Mouse (Mus musculus) hindbrain, embryonic 14.5 days (tissue): ENCODE results near the gene Col6a6. TPM values are rescaled to one million over a fixed set of nuclear protein-coding genes. Genes with fewer than 3 reads are reported as not detected.

ENCODE experiments used
- ATAC-seq: fragments of 200-750 bp; cut with Nextera tagmentation; 2 replicates; pipeline ENCODE4 v1.8.0; 2017; ENCODE audit warnings: moderate number of reproducible peaks, mild to moderate bottlenecking, moderate TSS enrichment, moderate library complexity; ENCODE audit not compliant: low FRiP score
- DNase-seq: peaks from one replicate; pipeline ENCODE4 v3.0.0-alpha.2; 2015; ENCODE audit warnings: low spot score
- H3K27ac ChIP-seq: fragments of 300-500 bp; sonication (generic); 2 replicates; pipeline ENCODE4 v1.5.1; 2014; ENCODE audit warnings: mild to moderate bottlenecking, moderate library complexity
- H3K27me3 ChIP-seq: fragments of 300-500 bp; sonication (generic); 2 replicates; pipeline ENCODE4 v1.6.1; 2014; ENCODE audit warnings: mild to moderate bottlenecking, low read length, mixed read lengths; ENCODE audit not compliant: control insufficient read depth, insufficient read depth
- H3K36me3 ChIP-seq: fragments of 300-500 bp; sonication (generic); replicated peaks from 2 replicates; pipeline ENCODE4 v1.6.1; 2014; ENCODE audit not compliant: control insufficient read depth, insufficient read depth
- H3K4me1 ChIP-seq: fragments of 300-500 bp; sonication (generic); replicated peaks from 2 replicates; pipeline ENCODE4 v1.6.1; 2014; ENCODE audit warnings: antibody characterized with exemption, low read length, mixed read lengths; ENCODE audit not compliant: control insufficient read depth, insufficient read depth
- H3K4me2 ChIP-seq: fragments of 300-500 bp; sonication (generic); replicated peaks from 2 replicates; pipeline ENCODE4 v1.6.1; 2014; ENCODE audit warnings: mild to moderate bottlenecking, moderate library complexity
- H3K4me3 ChIP-seq: fragments of 300-500 bp; sonication (generic); replicated peaks from 2 replicates; pipeline ENCODE4 v1.5.1; 2014; ENCODE audit warnings: mild to moderate bottlenecking, low read length
- H3K9ac ChIP-seq: fragments of 300-500 bp; sonication (generic); 2 replicates; pipeline ENCODE4 v1.6.1; 2014
- H3K9me3 ChIP-seq: fragments of 300-500 bp; sonication (generic); 2 replicates; pipeline ENCODE4 v1.6.1; 2016; ENCODE audit warnings: low read length; ENCODE audit not compliant: control insufficient read depth
- WGBS: fragments of 180-500 bp; shearing (Covaris S2); extraction: QIAGEN DNeasy Blood & Tissue Kit; methylation state at CpG from one replicate; pipeline ENCODE4 v1.1.7; 2014; 5-methylcytosine and 5-hydroxymethylcytosine counted together
- polyA plus RNA-seq: library from polyadenylated mRNA; unstranded; fragments of >200 nt; fragmentation: Nextera tagmentation; extraction: Ambion mirVana; gene quantifications from 2 replicates; pipeline ENCODE4 v1.2.1, GENCODE M21; 2014

Gene Col6a6
- polyA plus RNA-seq, 1 experiment from 2014 or later = 0.11 TPM

DNA sequence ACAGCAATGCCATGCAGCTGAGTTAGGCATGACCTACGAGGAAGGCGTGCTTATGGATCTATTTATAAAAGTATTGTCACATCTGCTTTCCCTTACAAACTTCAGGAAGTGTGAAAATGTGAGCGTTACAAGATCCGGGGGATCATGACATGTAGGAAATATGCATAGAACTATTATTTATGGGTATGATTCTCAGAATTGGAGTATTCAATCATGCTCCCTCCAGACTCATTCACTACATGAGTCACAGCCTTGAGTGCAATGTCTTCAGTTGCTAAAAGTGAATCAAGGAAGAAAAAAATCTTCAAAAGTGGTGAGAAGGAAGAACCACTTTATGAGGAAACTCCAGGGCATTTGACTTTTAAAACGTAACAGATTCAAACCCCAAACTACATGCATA lies 63.3 kb downstream of the Col6a6 start:
- Histone ChIP-seq H3K4me2 (no peak overlapping the region), H3K27me3 (no peaks in the 10 kb centered on the region), H3K4me1 (no peaks in the 10 kb centered on the region), H3K4me3 (no peak overlapping the region), H3K27ac (no peak overlapping the region), H3K9ac (no peak overlapping the region), H3K9me3 (no peaks in the 10 kb centered on the region), H3K36me3 (no peaks in the 10 kb centered on the region)
- WGBS = 89% methylated on average over 5 of the region's 5 CpGs
- DNase-seq (no peak), ATAC-seq (no peak)

DNA sequence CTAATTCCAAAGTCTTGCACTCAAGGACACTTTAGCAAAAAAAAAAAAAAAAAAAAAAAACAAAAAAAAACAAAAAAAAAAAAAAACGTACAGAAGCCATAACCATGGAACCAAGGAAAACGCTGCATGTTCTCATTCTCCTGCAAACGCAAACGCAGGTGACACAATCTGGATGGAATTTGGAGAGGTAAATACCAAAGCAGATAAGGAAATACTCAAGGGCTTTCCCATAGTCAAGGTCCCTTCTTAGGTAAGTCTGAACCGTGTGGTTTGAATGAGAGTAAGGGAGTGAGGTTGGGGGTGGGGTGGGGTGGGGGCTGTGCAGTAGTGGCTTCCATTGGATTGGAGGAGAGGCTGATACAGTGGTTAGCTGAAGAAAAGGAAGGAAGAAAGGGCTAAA lies 63.8 kb downstream of the Col6a6 start:
- no peak for DNase-seq
- H3K27ac ChIP-seq = no peak overlapping the region
- no peaks in the 10 kb centered on the region for H3K9me3 ChIP-seq
- H3K4me1 ChIP-seq = no peaks in the 10 kb centered on the region
- no peaks in the 10 kb centered on the region for H3K36me3 ChIP-seq
- 79% methylated on average over 5 of the region's 5 CpGs for WGBS
- no peak overlapping the region for H3K9ac ChIP-seq
- H3K4me3 ChIP-seq = no peak overlapping the region
- no peak overlapping the region for H3K4me2 ChIP-seq
- no peak for ATAC-seq
- no peaks in the 10 kb centered on the region for H3K27me3 ChIP-seq

DNA sequence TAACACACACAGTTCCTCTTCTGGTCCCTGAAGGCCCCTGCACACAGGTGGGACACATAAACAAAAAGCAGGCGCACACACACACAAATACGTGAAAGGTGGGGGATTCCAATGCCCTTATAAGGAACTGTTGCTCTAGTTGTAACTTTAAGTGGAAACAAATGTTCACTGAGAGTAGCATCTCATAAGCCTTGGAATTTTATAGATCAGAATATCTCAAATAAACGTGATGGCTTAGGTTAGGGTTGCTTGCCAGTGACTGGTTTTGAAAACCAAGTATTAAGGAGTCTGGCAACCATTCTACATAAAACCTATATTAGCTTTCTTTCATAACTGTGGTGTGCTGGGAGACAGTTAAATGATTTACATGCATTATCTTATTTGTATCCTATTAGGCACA lies 64.3 kb downstream of the Col6a6 start:
- Histone ChIP-seq H3K4me2 (no peak overlapping the region), H3K4me1 (no peaks in the 10 kb centered on the region), H3K36me3 (no peaks in the 10 kb centered on the region), H3K27me3 (no peaks in the 10 kb centered on the region), H3K9me3 (no peaks in the 10 kb centered on the region), H3K9ac (no peak overlapping the region), H3K4me3 (no peak overlapping the region), H3K27ac (no peak overlapping the region)
- no peak for DNase-seq
- 80% methylated on average over 3 of the region's 3 CpGs for WGBS
- no peak for ATAC-seq

DNA sequence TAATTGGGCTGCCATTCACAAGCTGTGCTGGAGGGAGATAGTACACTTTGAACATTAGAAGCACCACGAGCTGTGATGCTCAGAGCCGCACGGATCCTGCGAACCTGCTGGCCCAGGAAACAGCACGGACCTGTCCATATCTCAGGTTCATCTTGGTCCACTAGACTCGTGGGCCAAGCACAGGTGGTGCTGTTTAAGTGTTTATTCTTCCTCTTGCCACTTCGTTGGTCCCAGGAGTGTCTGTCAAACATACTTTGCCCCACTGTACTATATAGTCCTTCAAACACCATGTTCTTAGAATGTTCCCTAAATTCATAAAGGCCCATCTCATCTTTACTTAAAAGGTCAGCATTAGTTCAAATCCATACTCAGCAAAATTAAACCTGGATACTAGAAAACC lies 65.7 kb downstream of the Col6a6 start:
- Histone ChIP-seq H3K4me3 (no peak overlapping the region), H3K9me3 (no peaks in the 10 kb centered on the region), H3K27ac (no peak overlapping the region), H3K4me1 (no peaks in the 10 kb centered on the region), H3K4me2 (no peak overlapping the region), H3K9ac (no peak overlapping the region), H3K36me3 (no peaks in the 10 kb centered on the region), H3K27me3 (no peaks in the 10 kb centered on the region)
- no peak for ATAC-seq
- no peak for DNase-seq
- WGBS = 87% methylated on average over 7 of the region's 7 CpGs

DNA sequence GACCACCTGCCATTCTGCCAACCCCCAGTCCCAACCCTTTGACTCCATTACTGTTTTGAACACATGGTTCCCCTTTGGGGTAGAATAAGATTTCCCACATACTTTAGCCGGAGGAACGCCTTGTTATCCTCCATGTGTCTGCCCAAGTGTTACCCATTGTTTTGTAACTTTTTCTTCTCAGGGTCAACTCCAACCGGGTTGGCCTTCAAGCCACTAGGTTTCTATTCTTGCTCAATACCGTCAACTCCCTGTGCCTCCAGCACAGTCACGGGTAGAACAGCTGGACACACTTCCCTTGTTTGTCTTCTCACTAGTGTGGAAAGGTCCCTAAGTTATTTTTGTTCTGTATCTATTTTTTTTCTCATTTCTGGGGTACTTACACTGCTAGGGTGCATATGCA lies 69.1 kb downstream of the Col6a6 start:
- Histone ChIP-seq H3K4me1 (no peaks in the 10 kb centered on the region), H3K36me3 (no peaks in the 10 kb centered on the region), H3K27ac (no peak overlapping the region), H3K9me3 (no peaks in the 10 kb centered on the region), H3K4me3 (no peak overlapping the region), H3K27me3 (no peaks in the 10 kb centered on the region), H3K4me2 (no peak overlapping the region), H3K9ac (no peak overlapping the region)
- ATAC-seq = no peak
- 84% methylated on average over 5 of the region's 5 CpGs for WGBS
- DNase-seq = no peak

DNA sequence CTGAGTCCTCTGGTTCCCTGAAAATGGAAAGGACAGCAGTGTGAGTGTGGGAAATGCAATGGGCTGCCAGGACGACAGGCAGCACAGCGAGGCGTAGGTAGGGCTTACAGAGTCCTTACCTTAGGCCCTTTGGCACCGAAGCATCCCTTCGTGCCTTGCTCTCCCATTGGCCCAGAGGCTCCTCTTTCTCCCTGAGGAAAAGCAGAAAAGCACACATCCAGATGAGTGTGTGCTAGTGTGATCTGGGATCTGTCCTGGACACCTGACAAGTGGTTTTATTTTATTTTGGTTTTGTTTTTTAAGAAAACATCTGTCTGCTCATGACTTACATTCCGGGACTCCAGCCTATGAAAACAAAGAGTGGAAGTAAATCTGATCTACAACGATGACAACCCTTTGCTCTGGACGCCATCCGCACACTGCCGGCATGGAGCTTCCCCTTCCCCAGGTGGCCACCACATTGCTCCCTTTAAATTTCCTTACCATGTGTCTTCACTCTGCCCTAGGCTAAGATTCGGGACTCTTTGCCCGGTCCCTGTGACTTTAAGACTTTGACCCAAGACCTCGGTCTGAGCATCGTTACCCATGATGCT lies 69.7 kb downstream of the Col6a6 start:
- no peaks in the 10 kb centered on the region for H3K4me1 ChIP-seq
- H3K36me3 ChIP-seq = no peaks in the 10 kb centered on the region
- ATAC-seq (no peak), DNase-seq (no peak)
- H3K9ac ChIP-seq = no peak overlapping the region
- WGBS = 91% methylated on average over 14 of the region's 14 CpGs
- no peak overlapping the region for H3K27ac ChIP-seq
- H3K4me3 ChIP-seq = no peak overlapping the region
- no peak overlapping the region for H3K4me2 ChIP-seq
- no peaks in the 10 kb centered on the region for H3K9me3 ChIP-seq
- no peaks in the 10 kb centered on the region for H3K27me3 ChIP-seq

DNA sequence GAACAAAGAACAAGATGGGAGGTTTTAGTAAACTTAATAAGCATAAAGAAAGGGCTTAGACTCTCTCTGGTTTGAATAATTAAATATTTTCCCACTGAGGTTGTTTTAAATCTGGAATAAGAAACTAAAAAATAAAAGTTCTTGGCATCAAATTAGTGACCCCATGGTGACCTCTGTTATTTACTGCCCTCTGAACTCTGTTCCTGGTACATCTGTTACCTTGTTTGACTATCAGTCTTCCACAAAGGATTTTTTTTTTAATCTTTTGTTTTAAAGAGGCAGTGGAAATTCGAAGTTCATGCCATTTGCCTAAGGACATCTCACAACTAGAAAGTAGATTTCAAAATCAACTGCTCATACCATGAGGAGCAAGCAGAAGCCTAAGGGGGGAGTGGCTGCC lies 73.7 kb downstream of the Col6a6 start:
- Histone ChIP-seq H3K9ac (no peak overlapping the region), H3K27me3 (no peaks in the 10 kb centered on the region), H3K27ac (no peak overlapping the region), H3K4me1 (no peaks in the 10 kb centered on the region), H3K4me2 (no peak overlapping the region), H3K36me3 (no peaks in the 10 kb centered on the region), H3K4me3 (no peak overlapping the region), H3K9me3 (no peaks in the 10 kb centered on the region)
- DNase-seq = no peak
- no peak for ATAC-seq
- 65% methylated on average over 1 of the region's 1 CpGs for WGBS

DNA sequence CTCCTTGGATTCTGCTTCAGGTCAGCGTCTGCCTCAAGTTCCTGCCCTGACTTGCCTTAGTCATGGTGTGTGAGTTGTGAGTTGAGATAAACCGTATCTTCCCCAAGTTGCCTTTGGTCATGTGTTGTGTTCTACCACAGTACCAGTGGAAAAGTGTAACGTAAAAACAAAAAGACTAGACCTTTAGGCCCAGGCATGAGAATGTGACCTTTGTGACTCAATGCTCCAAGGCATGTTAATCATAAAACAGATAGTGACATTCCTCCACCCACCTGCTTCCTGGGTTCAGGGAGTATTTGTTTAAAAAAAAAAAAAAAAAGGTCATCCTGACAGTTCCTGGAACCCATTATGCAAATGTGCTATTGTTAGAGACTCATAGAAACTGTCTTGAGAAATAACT lies 82.1 kb downstream of the Col6a6 start:
- ATAC-seq = no peak
- no peak overlapping the region for H3K9ac ChIP-seq
- no peaks in the 10 kb centered on the region for H3K36me3 ChIP-seq
- H3K27me3 ChIP-seq = no peaks in the 10 kb centered on the region
- H3K4me2 ChIP-seq = no peak overlapping the region
- H3K9me3 ChIP-seq = no peaks in the 10 kb centered on the region
- no peak overlapping the region for H3K27ac ChIP-seq
- no peak overlapping the region for H3K4me3 ChIP-seq
- no peak for DNase-seq
- WGBS = 90% methylated on average over 3 of the region's 3 CpGs
- H3K4me1 ChIP-seq = no peaks in the 10 kb centered on the region

DNA sequence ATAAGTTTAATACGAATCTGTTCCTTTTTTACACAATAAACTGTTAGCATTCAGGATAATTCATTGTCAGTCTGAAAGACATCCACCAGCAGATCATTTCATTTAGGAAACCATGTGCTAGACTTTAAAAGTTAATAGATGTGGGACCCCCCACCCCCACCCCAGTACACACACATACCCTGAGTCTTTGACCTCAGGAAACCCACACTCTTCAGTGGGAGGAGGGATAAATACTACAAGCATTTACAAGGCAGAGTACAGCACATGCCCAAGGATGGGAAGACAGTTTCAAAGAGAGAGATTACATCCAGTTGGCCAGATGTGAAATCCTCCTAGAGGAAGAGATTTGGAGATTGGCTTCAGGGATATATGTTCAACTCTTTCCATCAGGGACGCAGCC lies 87.5 kb downstream of the Col6a6 start:
- no peak overlapping the region for H3K4me3 ChIP-seq
- H3K9me3 ChIP-seq = no peaks in the 10 kb centered on the region
- no peak overlapping the region for H3K27ac ChIP-seq
- no peak overlapping the region for H3K4me2 ChIP-seq
- H3K4me1 ChIP-seq = peaks cover 2% of the 10 kb centered on the region
- DNase-seq (no peak), ATAC-seq (no peak)
- no peaks in the 10 kb centered on the region for H3K36me3 ChIP-seq
- H3K9ac ChIP-seq = no peak overlapping the region
- WGBS = 91% methylated on average over 2 of the region's 2 CpGs
- no peaks in the 10 kb centered on the region for H3K27me3 ChIP-seq

DNA sequence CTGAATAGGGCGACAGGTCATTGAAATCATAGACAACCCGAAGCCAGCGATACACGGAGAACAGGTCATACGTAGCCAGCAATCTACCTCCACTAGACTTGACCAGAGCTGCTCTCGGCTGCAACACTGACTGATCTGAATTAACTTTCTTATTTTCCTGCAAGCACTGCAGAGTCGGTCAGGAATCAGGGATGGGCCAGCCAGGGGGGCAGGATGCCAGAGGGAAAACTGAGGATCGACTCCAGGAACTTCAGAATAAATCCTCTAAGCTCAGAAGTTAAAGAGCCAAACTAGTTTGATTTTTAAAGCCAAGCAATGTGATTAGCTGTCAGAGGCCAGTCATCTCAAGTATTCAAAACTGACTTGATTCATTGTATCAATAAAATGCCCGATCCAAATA lies 88.5 kb downstream of the Col6a6 start:
- no peak overlapping the region for H3K4me3 ChIP-seq
- no peak overlapping the region for H3K4me2 ChIP-seq
- no peaks in the 10 kb centered on the region for H3K27me3 ChIP-seq
- WGBS = 90% methylated on average over 9 of the region's 9 CpGs
- no peaks in the 10 kb centered on the region for H3K9me3 ChIP-seq
- DNase-seq = no peak
- no peak for ATAC-seq
- no peak overlapping the region for H3K9ac ChIP-seq
- peaks cover 4% of the 10 kb centered on the region for H3K4me1 ChIP-seq
- H3K36me3 ChIP-seq = no peaks in the 10 kb centered on the region
- no peak overlapping the region for H3K27ac ChIP-seq
